In the genomic region with DNA sequence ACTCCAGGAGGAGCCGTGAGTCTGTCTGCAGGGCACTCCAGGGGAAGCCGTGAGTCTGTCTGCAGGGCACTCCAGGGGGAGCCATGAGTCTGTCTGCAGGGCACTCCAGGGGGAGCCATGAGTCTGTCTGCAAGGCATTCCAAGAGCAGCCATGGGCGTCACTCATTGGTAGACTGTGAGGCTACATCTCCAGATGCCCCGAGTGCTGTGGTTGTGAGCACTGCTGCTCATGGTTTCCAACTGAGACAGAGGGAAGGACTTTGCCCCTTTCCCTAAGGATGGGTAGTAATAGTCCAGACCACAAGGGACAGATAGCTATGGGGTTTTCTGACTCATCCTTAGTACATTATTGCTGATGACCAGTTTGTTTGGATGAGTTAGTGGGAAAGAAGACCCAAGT, we compare ENCODE assay signal across 10 mouse cellular contexts. TPM values are rescaled to one million over a fixed set of nuclear protein-coding genes. Genes with fewer than 3 reads are reported as not detected.
"Had no signal": no experiment of that assay in that cellular context is flagged by ENCODE, and none has a peak within 500 bp of the region (broad histone marks: within the 10 kb centered on the region; RNA-seq: fewer than 3 reads in every experiment).

No protein-coding gene starts in this region.

- H3K4me3 ChIP-seq: intestine, embryonic 15.5 days; limb, embryonic 12.5 days; lung, embryonic 15.5 days; midbrain, embryonic 13.5 days; neural tube, embryonic 12.5 days had no signal

- H3K27ac ChIP-seq: intestine, embryonic 15.5 days; kidney, postnatal 0 days; limb, embryonic 12.5 days; lung, embryonic 15.5 days; midbrain, embryonic 13.5 days; neural tube, embryonic 12.5 days had no signal

- H3K9ac ChIP-seq: intestine, embryonic 15.5 days; limb, embryonic 12.5 days; lung, embryonic 15.5 days; midbrain, embryonic 13.5 days; neural tube, embryonic 12.5 days had no signal

- H3K4me1 ChIP-seq: limb, embryonic 12.5 days; midbrain, embryonic 13.5 days; neural tube, embryonic 12.5 days had no signal

- H3K36me3 ChIP-seq: intestine, embryonic 15.5 days; lung, embryonic 15.5 days; neural tube, embryonic 12.5 days had no signal

- ATAC-seq: intestine, embryonic 15.5 days; midbrain, embryonic 13.5 days had no signal

- H3K27me3 ChIP-seq: intestine, embryonic 15.5 days; limb, embryonic 12.5 days; lung, embryonic 15.5 days; midbrain, embryonic 13.5 days; neural tube, embryonic 12.5 days had no signal

- H3K9me3 ChIP-seq: intestine, embryonic 15.5 days; limb, embryonic 12.5 days; lung, embryonic 15.5 days; midbrain, embryonic 13.5 days; neural tube, embryonic 12.5 days had no signal

- H3K4me2 ChIP-seq: intestine, embryonic 15.5 days; limb, embryonic 12.5 days; lung, embryonic 15.5 days; midbrain, embryonic 13.5 days; neural tube, embryonic 12.5 days had no signal

- DNase-seq: layer of hippocampus, adult 9-11 months; layer of hippocampus, postnatal 36 days had no signal

RNA-seq across cellular contexts. Expression of a gene that starts 16.4 kb away (rescaled TPM):
- total RNA-seq: neutrophil, adult 5-6 weeks had no signal

RNA-seq across cellular contexts. Expression of a gene that starts 33.3 kb away (rescaled TPM):
- total RNA-seq: megakaryocyte-erythroid progenitor cell, adult 5-6 weeks had no signal
